Mouse (Mus musculus): Measurements from ENCODE around the gene Dgcr8. TPM values are rescaled to one million over a fixed set of nuclear protein-coding genes. Genes with fewer than 3 reads are reported as not detected.

Gene Dgcr8
- polyA plus RNA-seq, 1 experiment from 2014 or later = 36.7 TPM

GRCm38 (mm10) chr16:18248433-18249363 lies 40.3 kb downstream of the Dgcr8 start, which contains the start of the genes Trmt2a and Ranbp1:
Gene Trmt2a (plus strand): TSS chr16:18248679.
Gene Ranbp1 (minus strand): TSS chr16:18248732.
- Histone ChIP-seq H3K27me3 (replicated peaks) (no peaks in the 10 kb centered on the region), H3K27ac (peak within 1 kb of the TSS; percentile 77), H3K4me3 (peak within 1 kb of the TSS; percentile 96), H3K9ac (peak within 1 kb of the TSS; percentile 90), H3K4me2 (replicated peaks) (peak within 1 kb of the TSS; percentile 94), H3K9me3 (no peaks in the 10 kb centered on the region), H3K36me3 (peaks cover 66% of the 10 kb centered on the region), H3K4me1 (peaks cover 44% of the 10 kb centered on the region)
- under 1% methylated on average over 95 of the region's 102 CpGs for WGBS
- ATAC-seq (ENCODE audit: low FRiP score, low read depth) = peak; percentile 96

GRCm38 (mm10) chr16:18247521-18248399 lies 41.3 kb downstream of the Dgcr8 start:
- H3K9ac ChIP-seq = peak overlapping the region; percentile 90
- ATAC-seq (ENCODE audit: low FRiP score, low read depth) = peak; percentile 1; the same call in 1 of the 2 replicates
- no peaks in the 10 kb centered on the region for H3K9me3 ChIP-seq
- peaks cover 66% of the 10 kb centered on the region for H3K36me3 ChIP-seq
- peaks cover 44% of the 10 kb centered on the region for H3K4me1 ChIP-seq
- H3K27ac ChIP-seq = peak overlapping the region; percentile 72
- no peaks in the 10 kb centered on the region for H3K27me3 ChIP-seq (replicated peaks)
- H3K4me3 ChIP-seq = peak overlapping the region; percentile 96
- H3K4me2 ChIP-seq (replicated peaks) = peak overlapping the region; percentile 94
- WGBS = under 1% methylated on average over 33 of the region's 33 CpGs

GRCm38 (mm10) chr16:18241581-18241980 lies 47.5 kb downstream of the Dgcr8 start:
- WGBS = 96% methylated on average over 10 of the region's 10 CpGs
- Histone ChIP-seq H3K36me3 (peaks cover 85% of the 10 kb centered on the region), H3K27ac (no peak overlapping the region), H3K4me1 (peaks cover 12% of the 10 kb centered on the region), H3K27me3 (replicated peaks) (no peaks in the 10 kb centered on the region), H3K9ac (no peak overlapping the region), H3K4me2 (replicated peaks) (no peak overlapping the region), H3K9me3 (no peaks in the 10 kb centered on the region), H3K4me3 (no peak overlapping the region)
- no peak for ATAC-seq (ENCODE audit: low FRiP score, low read depth)

- Histone ChIP-seq H3K27me3 (replicated peaks) (no peaks in the 10 kb centered on the region), H3K4me3 (no peak overlapping the region), H3K36me3 (peaks cover 38% of the 10 kb centered on the region), H3K4me1 (peaks cover 29% of the 10 kb centered on the region), H3K9ac (no peak overlapping the region), H3K4me2 (replicated peaks) (no peak overlapping the region), H3K9me3 (no peaks in the 10 kb centered on the region), H3K27ac (no peak overlapping the region)
- WGBS = 73% methylated on average over 7 of the region's 7 CpGs
- ATAC-seq (ENCODE audit: low FRiP score, low read depth) = no peak
Observed at GRCm38 (mm10) chr16:18236676-18237501, 52.2 kb downstream of the Dgcr8 start.

GRCm38 (mm10) chr16:18235389-18236065 lies 53.5 kb downstream of the Dgcr8 start:
- peaks cover 25% of the 10 kb centered on the region for H3K36me3 ChIP-seq
- H3K27ac ChIP-seq = peak overlapping the region; percentile 77; the same call in 1 of the 2 replicates
- WGBS = 7% methylated on average over 19 of the region's 19 CpGs
- peak; percentile 74 for ATAC-seq (ENCODE audit: low FRiP score, low read depth)
- peak overlapping the region; percentile 86 for H3K9ac ChIP-seq
- peak overlapping the region; percentile 86 for H3K4me3 ChIP-seq
- no peaks in the 10 kb centered on the region for H3K9me3 ChIP-seq
- peak overlapping the region; percentile 93 for H3K4me2 ChIP-seq (replicated peaks)
- no peaks in the 10 kb centered on the region for H3K27me3 ChIP-seq (replicated peaks)
- H3K4me1 ChIP-seq = peaks cover 29% of the 10 kb centered on the region

- H3K4me3 ChIP-seq = peak within 1 kb of the TSS; percentile 86
- under 1% methylated on average over 79 of the region's 79 CpGs for WGBS
- H3K27ac ChIP-seq = peak within 1 kb of the TSS; percentile 77; the same call in 1 of the 2 replicates
- H3K9ac ChIP-seq = peak within 1 kb of the TSS; percentile 86
- no peaks in the 10 kb centered on the region for H3K27me3 ChIP-seq (replicated peaks)
- peak within 1 kb of the TSS; percentile 93 for H3K4me2 ChIP-seq (replicated peaks)
- no peaks in the 10 kb centered on the region for H3K9me3 ChIP-seq
- ATAC-seq (ENCODE audit: low FRiP score, low read depth) = peak; percentile 77
- H3K36me3 ChIP-seq = peaks cover 18% of the 10 kb centered on the region
- peaks cover 30% of the 10 kb centered on the region for H3K4me1 ChIP-seq
Observed at GRCm38 (mm10) chr16:18234671-18235388, 54.2 kb downstream of the Dgcr8 start, which contains the start of gene Zdhhc8. Gene Zdhhc8 (minus strand): TSS chr16:18235136.

GRCm38 (mm10) chr16:18233919-18234670 lies 55.0 kb downstream of the Dgcr8 start:
- H3K4me3 ChIP-seq = peak overlapping the region; percentile 86
- ATAC-seq (ENCODE audit: low FRiP score, low read depth) = peak; percentile 10
- H3K36me3 ChIP-seq = peaks cover 12% of the 10 kb centered on the region
- peak overlapping the region; percentile 93 for H3K4me2 ChIP-seq (replicated peaks)
- 24% methylated on average over 13 of the region's 13 CpGs for WGBS
- peak overlapping the region; percentile 86 for H3K9ac ChIP-seq
- 0 out of 2 replicates have a peak overlapping the region, but pooled peaks have one; percentile 77 for H3K27ac ChIP-seq
- peaks cover 37% of the 10 kb centered on the region for H3K4me1 ChIP-seq
- H3K27me3 ChIP-seq (replicated peaks) = no peaks in the 10 kb centered on the region
- H3K9me3 ChIP-seq = no peaks in the 10 kb centered on the region

- Histone ChIP-seq H3K9me3 (no peaks in the 10 kb centered on the region), H3K4me3 (no peak overlapping the region), H3K9ac (no peak overlapping the region), H3K4me2 (replicated peaks) (peak overlapping the region; percentile 93), H3K4me1 (peaks cover 37% of the 10 kb centered on the region), H3K36me3 (peaks cover 13% of the 10 kb centered on the region), H3K27me3 (replicated peaks) (no peaks in the 10 kb centered on the region), H3K27ac (no peak overlapping the region)
- ATAC-seq (ENCODE audit: low FRiP score, low read depth) = no peak
- 57% methylated on average over 1 of the region's 1 CpGs for WGBS
Observed at GRCm38 (mm10) chr16:18233451-18233850, 55.6 kb downstream of the Dgcr8 start.

- H3K27ac ChIP-seq = no peak overlapping the region
- 93% methylated on average over 4 of the region's 4 CpGs for WGBS
- peaks cover 26% of the 10 kb centered on the region for H3K36me3 ChIP-seq
- no peak overlapping the region for H3K9ac ChIP-seq
- H3K4me1 ChIP-seq = peaks cover 34% of the 10 kb centered on the region
- H3K4me3 ChIP-seq = no peak overlapping the region
- ATAC-seq (ENCODE audit: low FRiP score, low read depth) = no peak
- H3K9me3 ChIP-seq = no peaks in the 10 kb centered on the region
- H3K4me2 ChIP-seq (replicated peaks) = no peak overlapping the region
- no peaks in the 10 kb centered on the region for H3K27me3 ChIP-seq (replicated peaks)
Observed at GRCm38 (mm10) chr16:18231451-18231850, 57.6 kb downstream of the Dgcr8 start.

- Histone ChIP-seq H3K4me2 (replicated peaks) (no peak overlapping the region), H3K27me3 (replicated peaks) (no peaks in the 10 kb centered on the region), H3K9me3 (no peaks in the 10 kb centered on the region), H3K36me3 (peaks cover 30% of the 10 kb centered on the region), H3K27ac (no peak overlapping the region), H3K4me1 (peaks cover 31% of the 10 kb centered on the region), H3K4me3 (no peak overlapping the region), H3K9ac (no peak overlapping the region)
- ATAC-seq (ENCODE audit: low FRiP score, low read depth) = no peak
- WGBS = 87% methylated on average over 3 of the region's 3 CpGs
Observed at GRCm38 (mm10) chr16:18231047-18231446, 58.0 kb downstream of the Dgcr8 start.

Measured in neural tube, embryonic 12.5 days (tissue).